Mouse (Mus musculus): ENCODE results near the gene Dlgap1.

The Dlgap1 gene

GRCm38 (mm10) chr17:70363561-70363960, 394.7 kb downstream of the Dlgap1 start:
- peak; percentile 81 for DNase-seq

- DNase-seq = no peak
Measured at GRCm38 (mm10) chr17:70363971-70364370, 395.1 kb downstream of the Dlgap1 start.

- no peak for DNase-seq
Measured at GRCm38 (mm10) chr17:70369124-70369523, 400.3 kb downstream of the Dlgap1 start.

- DNase-seq = peak; percentile 47
Measured at GRCm38 (mm10) chr17:70377020-70377419, 408.1 kb downstream of the Dlgap1 start.

- no peak for DNase-seq
Measured at GRCm38 (mm10) chr17:70388447-70388846, 419.6 kb downstream of the Dlgap1 start.

GRCm38 (mm10) chr17:70397220-70397619, 428.3 kb downstream of the Dlgap1 start:
- no peak for DNase-seq

- DNase-seq = no peak
Measured at GRCm38 (mm10) chr17:70397708-70398107, 428.8 kb downstream of the Dlgap1 start.

- no peak for DNase-seq
Measured at GRCm38 (mm10) chr17:70401909-70402308, 433.0 kb downstream of the Dlgap1 start.

GRCm38 (mm10) chr17:70403750-70404149, 434.9 kb downstream of the Dlgap1 start:
- no peak for DNase-seq

GRCm38 (mm10) chr17:70414202-70414601, 445.3 kb downstream of the Dlgap1 start:
- no peak for DNase-seq

GRCm38 (mm10) chr17:70427866-70428265, 459.0 kb downstream of the Dlgap1 start:
- DNase-seq = no peak

- DNase-seq = peak; percentile 81
Measured at GRCm38 (mm10) chr17:70429746-70430451, 461.0 kb downstream of the Dlgap1 start.

GRCm38 (mm10) chr17:70430452-70430787, 461.5 kb downstream of the Dlgap1 start:
- DNase-seq = peak; percentile 43

GRCm38 (mm10) chr17:70432834-70433233, 464.0 kb downstream of the Dlgap1 start:
- no peak for DNase-seq

GRCm38 (mm10) chr17:70434549-70434948, 465.7 kb downstream of the Dlgap1 start:
- DNase-seq = no peak

GRCm38 (mm10) chr17:70435612-70436011, 466.7 kb downstream of the Dlgap1 start:
- DNase-seq = no peak

- no peak for DNase-seq
Measured at GRCm38 (mm10) chr17:70437229-70437628, 468.4 kb downstream of the Dlgap1 start.

GRCm38 (mm10) chr17:70442976-70443375, 474.1 kb downstream of the Dlgap1 start:
- DNase-seq = peak; percentile 77

- DNase-seq = peak; percentile 86
Measured at GRCm38 (mm10) chr17:70446451-70446850, 477.6 kb downstream of the Dlgap1 start.

- DNase-seq = no peak
Measured at GRCm38 (mm10) chr17:70455036-70455435, 486.2 kb downstream of the Dlgap1 start.

GRCm38 (mm10) chr17:70457103-70457502, 488.2 kb downstream of the Dlgap1 start:
- DNase-seq = no peak

- DNase-seq = no peak
Measured at GRCm38 (mm10) chr17:70462231-70462630, 493.4 kb downstream of the Dlgap1 start.

GRCm38 (mm10) chr17:70462771-70463491, 494.1 kb downstream of the Dlgap1 start:
- no peak for DNase-seq

GRCm38 (mm10) chr17:70466413-70466812, 497.5 kb downstream of the Dlgap1 start:
- DNase-seq = no peak
